Mouse (Mus musculus): ENCODE data around the gene Stra6.

The Stra6 gene

DNA sequence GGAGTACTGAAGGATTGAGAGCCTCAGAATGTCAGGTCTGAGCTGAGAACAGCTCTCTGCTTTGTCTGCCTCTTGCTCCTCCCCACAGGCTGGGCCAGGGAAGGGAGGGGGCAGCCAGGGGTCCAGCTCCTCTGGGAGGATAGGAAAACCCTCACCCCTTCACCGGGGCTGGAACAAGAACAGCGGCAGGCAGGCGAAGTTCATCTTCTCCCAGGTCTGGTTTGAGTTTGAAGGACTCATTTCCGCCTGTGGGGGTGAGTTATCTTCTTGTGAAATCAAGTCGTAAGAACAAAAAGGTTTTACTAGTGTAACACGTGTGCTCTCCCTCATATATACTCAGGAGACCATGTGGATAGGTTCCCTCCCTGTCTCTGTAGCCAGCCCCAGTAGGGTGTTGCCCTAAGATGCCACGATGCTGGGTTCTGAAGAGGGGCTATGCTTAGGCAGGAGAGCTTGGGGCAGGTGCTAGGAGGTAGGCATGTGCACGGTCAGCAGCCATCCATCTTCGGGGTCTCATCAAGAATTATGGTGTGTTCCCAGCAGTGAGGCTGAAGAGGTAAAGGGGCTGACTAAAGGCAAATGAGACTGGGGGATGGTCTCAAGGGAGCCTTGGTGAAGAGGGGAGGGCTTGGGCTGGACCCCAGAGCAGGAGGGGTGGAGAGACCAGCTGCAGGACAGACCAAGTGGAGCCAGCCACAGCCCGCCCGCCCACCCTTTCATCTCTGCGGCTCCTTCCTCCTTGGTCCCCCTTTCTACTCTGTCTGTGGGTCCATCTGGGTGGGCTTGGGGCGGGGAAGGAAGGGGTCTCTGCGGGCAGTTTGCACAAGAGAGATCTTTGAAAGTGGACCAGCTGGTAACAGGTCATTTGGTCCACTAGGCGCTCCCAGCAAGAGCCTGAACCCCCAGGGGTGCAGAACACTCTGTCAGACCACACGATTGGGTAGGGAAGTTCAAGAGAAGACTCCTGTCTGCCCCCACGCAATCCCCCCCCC, 70.6 kb downstream of the Stra6 start:
- DNase-seq (ENCODE audit: low read depth), result no peak

GRCm38 (mm10) chr9:58134906-58135305, 71.3 kb downstream of the Stra6 start:
- DNase-seq (ENCODE audit: low read depth), result no peak

- DNase-seq (ENCODE audit: low read depth), result peak; percentile 12
Observed at GRCm38 (mm10) chr9:58135921-58136321, 72.3 kb downstream of the Stra6 start.

DNA sequence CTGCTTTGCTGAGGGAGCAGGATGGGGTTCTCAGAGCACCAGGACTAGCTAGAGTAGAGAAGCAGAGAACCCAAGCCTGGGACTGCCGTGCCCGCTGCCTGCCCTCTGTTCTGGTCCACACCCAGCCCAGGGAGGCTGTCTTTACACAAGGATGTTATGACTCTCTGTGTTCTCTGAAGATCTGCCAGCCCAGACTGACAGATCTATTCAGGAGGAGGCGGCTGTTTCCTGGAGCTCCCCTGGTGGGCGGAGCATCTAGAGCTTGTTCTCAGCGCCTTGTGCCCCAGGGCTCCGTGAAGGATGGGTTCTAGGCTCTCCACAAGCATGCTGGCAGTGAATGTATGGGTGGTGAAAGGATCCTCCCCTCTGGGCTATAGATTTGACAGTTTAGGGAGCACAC, 76.4 kb downstream of the Stra6 start:
- DNase-seq (ENCODE audit: low read depth), result peak; percentile 61

DNA sequence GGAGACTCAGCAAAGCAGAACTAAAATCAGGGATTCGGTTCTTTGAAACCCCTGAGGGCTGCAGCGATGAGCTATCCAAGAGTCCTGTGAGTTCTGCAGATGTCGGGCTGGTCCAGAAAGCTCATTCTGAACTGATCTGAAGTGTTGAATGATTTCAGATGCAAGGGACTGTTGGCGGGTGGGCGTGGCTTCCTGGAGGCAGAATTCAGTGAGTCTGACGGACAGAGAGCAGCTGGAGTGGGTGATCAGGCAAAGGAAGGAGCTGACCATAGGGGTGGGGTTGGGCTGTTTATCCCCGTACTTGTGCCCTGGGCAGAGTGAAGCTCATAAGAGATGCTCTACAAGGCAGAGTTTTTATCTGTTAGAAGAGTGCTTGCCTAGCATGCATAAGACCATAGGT, 79.8 kb downstream of the Stra6 start:
- no peak for DNase-seq (ENCODE audit: low read depth)

DNA sequence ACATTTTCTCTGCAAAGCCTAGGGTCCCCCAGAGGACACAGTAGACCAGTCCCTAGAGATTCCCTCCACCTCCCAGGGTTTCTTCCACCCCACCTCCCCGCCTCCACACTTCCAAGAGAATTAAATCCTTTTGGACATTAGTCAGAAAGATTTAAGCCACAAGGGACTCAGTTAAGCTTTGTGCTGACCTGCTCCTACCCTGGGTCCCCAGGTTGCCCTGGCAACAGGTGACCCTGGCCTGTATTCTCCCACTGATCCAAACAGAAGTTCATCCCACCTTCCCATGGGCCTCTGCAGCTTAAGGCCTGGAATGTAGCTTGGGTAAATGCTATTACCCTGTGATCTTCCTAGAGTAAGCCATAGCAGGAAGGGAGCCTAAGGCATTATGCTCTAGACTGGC, 81.1 kb downstream of the Stra6 start:
- no peak for DNase-seq (ENCODE audit: low read depth)

DNA sequence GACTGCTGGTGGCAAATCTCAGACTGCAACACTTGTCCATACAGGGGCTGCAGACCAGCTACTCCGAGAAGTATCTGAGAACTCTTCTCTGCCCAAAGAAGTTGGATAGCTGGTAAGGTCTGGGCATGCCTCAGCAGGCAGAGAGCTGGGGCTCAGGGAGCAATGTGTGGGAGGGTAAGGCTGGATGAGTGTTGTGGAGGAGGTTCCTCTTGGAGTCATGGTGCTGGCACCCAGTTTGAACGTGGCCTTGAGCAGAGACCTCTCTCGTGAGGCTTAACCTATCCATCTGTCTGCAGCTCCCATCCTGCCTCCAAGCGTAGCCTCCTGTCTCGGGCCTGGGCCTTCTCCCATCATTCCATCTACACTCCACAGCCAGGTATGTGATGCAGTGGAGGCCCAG, 81.8 kb downstream of the Stra6 start:
- DNase-seq (ENCODE audit: low read depth), result no peak

GRCm38 (mm10) chr9:58148806-58149205, 85.2 kb downstream of the Stra6 start:
- no peak for DNase-seq (ENCODE audit: low read depth)

DNA sequence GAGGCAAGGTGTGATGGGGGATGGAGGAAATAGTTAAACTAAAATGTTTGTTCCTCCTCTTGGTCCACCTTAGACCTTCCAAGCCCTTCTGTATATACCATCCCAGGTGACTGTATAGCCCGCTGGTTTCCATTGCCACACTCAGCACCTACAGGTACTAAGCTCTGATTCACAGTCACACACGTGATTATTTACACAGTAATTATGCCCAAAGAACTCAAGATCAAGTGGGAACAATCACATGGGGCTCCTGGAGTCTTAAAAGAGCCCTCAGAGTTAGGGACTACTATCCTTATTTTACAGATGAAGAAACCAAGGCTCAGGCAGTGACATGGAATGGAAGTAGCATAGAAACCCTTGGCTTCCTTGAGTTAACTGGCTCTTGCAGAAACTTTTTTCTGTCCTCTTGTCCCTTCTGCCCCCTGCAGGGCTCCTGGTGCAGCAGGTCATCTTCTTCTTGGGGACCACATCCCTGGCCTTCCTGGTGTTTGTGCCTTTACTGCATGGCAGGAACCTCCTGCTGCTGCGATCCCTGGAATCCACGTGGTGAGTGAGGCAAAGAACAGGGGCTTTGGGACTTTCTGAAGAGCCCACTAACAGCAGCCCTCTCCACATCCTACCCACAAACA, 87.3 kb downstream of the Stra6 start:
- DNase-seq (ENCODE audit: low read depth), result no peak

- no peak for DNase-seq (ENCODE audit: low read depth)
Observed at GRCm38 (mm10) chr9:58153095-58153494, 89.5 kb downstream of the Stra6 start.

- peak; percentile 34 for DNase-seq (ENCODE audit: low read depth)
Observed at GRCm38 (mm10) chr9:58155366-58155765, 91.8 kb downstream of the Stra6 start.

- DNase-seq (ENCODE audit: low read depth), result no peak
Observed at GRCm38 (mm10) chr9:58156819-58157560, 93.4 kb downstream of the Stra6 start.

DNA sequence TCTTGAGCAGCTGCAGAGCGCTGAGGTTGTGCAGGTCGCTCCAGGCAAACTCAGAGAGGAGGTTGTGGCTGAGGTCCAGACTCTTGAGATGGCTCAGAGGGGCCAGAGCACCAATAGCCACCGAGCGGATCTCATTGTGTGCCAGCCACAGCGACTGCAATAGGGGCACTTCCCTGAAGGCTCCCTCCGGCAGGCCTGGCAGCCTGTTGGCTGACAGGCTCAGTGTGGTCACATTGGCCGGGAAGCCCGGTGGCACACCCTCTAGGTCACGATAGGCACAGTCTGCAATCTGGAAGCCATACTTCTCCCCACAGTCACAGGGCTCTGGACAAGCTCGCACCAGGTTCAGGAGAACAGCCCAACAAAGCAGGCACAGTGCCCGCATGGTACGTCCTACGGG, 94.2 kb downstream of the Stra6 start:
- DNase-seq (ENCODE audit: low read depth), result no peak

DNA sequence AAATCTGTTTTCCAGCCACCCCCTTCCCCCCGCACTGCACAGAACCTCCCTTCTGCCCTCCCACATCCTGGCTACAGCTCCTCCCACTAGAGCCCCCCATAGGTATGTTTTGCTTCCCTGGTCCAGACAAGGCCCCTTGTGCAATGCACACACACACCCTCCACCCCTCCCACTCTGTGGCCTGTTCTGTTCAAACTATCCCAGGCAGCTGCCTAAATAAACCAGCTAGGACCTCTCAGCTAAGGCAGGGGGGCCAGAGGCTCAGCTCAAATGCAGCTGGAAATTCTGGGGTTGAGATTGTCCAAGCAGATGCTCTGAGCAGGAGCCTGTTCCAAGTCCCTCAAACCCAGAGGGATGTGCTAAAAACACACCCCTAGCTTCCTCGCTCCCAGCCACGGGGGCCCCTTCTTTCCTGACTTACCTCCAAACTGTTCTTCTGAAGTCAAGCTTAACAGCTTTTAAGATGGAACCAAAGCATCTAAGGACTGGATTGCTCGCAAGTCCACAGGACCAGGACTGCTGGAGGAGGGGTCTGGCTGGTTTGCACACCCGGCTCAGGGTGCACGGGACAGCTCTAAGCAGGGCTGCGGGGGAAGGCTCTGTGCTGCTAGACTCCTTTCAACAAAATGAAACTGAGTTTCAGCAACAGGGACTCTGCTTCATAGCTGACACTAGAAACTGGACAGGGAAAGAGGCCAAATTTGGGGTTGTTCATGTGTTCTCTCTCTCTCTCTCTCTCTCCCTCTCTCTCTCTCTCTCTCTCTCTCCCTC, 95.1 kb downstream of the Stra6 start:
- peak; percentile 61 for DNase-seq (ENCODE audit: low read depth)

- DNase-seq (ENCODE audit: low read depth), result no peak
Observed at GRCm38 (mm10) chr9:58159855-58160254, 96.3 kb downstream of the Stra6 start.

- DNase-seq (ENCODE audit: low read depth), result no peak
Observed at GRCm38 (mm10) chr9:58160315-58160714, 96.7 kb downstream of the Stra6 start.

GRCm38 (mm10) chr9:58162173-58162572, 98.6 kb downstream of the Stra6 start:
- DNase-seq (ENCODE audit: low read depth), result no peak

GRCm38 (mm10) chr9:58163146-58163545, 99.6 kb downstream of the Stra6 start:
- DNase-seq (ENCODE audit: low read depth), result no peak

DNA sequence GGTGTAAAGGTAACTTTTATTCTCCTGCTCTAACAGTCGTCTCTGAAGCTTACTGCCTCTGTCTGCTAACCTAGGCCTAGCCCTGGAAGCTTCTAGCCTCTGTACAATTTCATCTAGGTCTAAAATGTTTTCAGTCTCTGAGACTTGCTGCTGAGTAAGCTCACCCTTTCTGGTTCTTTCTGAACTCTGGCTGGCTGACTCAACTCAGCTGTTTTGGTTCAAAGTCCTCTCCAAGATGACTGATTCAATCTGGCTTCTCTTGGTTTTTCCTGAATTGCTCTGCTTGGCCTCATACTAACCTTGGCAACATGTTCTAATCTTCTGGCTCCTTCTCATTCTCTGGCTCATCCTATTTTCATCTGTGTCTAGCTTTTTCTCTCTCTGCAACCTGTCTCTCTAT, 102.2 kb downstream of the Stra6 start:
- DNase-seq (ENCODE audit: low read depth), result no peak

DNA sequence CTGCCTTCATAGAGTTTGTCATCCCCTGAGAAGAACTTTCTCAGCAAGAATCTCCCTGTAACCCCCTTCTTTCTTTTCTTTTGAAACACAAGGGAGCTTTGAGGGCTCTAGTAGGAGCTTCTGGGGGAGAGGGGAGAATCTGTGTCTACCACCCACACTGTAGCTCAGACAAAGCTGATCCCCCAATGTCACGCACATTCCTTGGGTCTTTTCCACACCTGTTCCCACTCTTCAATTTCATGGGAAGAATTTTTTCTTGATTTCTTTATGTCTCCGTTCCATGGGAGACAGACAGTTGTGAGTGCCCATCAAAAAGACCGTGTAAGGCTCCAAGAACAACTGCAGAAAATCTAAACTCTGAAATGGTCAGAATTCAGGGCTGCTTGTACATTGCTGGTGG, 105.3 kb downstream of the Stra6 start:
- no peak for DNase-seq (ENCODE audit: low read depth)

DNA sequence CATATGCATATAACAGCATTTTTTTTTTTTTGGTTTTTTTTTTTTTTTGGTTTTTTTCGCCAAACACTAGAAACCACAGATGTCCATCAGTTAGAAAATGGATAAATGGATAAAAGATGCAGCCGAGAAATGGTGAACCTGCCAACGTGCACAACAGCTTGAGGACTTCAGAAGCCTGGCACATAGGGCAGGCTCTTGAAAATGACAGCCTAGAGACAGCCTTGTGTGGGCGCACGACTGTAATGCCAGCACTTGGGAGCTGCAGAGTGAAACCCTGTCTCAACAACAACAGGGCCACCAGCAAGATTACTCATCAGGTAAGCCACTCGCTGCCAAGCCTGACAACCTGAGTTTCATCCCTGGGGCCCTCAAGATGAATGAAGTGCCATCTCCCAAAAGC, 105.8 kb downstream of the Stra6 start:
- no peak for DNase-seq (ENCODE audit: low read depth)

GRCm38 (mm10) chr9:58172863-58173262, 109.3 kb downstream of the Stra6 start:
- DNase-seq (ENCODE audit: low read depth), result no peak

Data from NIH3T3 (cell line).